Mouse (Mus musculus) ES-E14 (cell line): ENCODE data around the gene Acsm5.

ENCODE experiments used
- HCFC1 ChIP-seq: IDR thresholded peaks from 2 replicates; pipeline ENCODE4 v1.6.1; 2012; ENCODE audit warnings: low read length, inconsistent platforms, borderline replicate concordance; ENCODE audit not compliant: insufficient read depth
- MAFK ChIP-seq: IDR thresholded peaks from 2 replicates; pipeline ENCODE4 v1.6.1; 2014; ENCODE audit warnings: mild to moderate bottlenecking, low read depth, low read length, inconsistent platforms; ENCODE audit not compliant: insufficient read depth
- ZC3H11A ChIP-seq: IDR thresholded peaks from 2 replicates; pipeline ENCODE4 v1.6.1; 2012; ENCODE audit warnings: low read depth, mild to moderate bottlenecking, inconsistent platforms, low read length, borderline replicate concordance
- ZNF384 ChIP-seq: IDR thresholded peaks from 2 replicates; pipeline ENCODE4 v1.6.1; 2012; ENCODE audit warnings: low read depth, low read length, inconsistent platforms

GRCm38 (mm10) chr7:119534389-119534788, 15.1 kb downstream of the Acsm5 start:
- TF ChIP-seq ZC3H11A (no peak), HCFC1 (no peak), MAFK (peak; percentile 87), ZNF384 (no peak)
